Mouse (Mus musculus) bone marrow, adult 2 months (tissue): Measurements from ENCODE around the gene Grcc10.

Experiments used
- CTCF ChIP-seq: fragments of 200-500 bp; IDR thresholded peaks from 2 replicates; pipeline ENCODE4 v1.5.1; 2011; ENCODE audit warnings: low read length, control low read depth; ENCODE audit not compliant: control insufficient read depth, insufficient read depth
- POLR2A ChIP-seq: fragments of 200-500 bp; IDR thresholded peaks from 2 replicates; pipeline ENCODE4 v1.6.1; 2011; ENCODE audit warnings: low read depth, mild to moderate bottlenecking, control low read depth, low read length, borderline replicate concordance; ENCODE audit not compliant: control insufficient read depth

GRCm38 (mm10) chr6:124765951-124766350 is 24.8 kb upstream of the Grcc10 start:
- no peak for TF ChIP-seq CTCF
- no peak for TF ChIP-seq POLR2A
